Mouse (Mus musculus): ENCODE data around the gene Fcgr1.
"Not testable (repeated sequence)": the region's sequence is repeated elsewhere in the genome, so short reads cannot be mapped to it uniquely, and the experiment has no call there.

Gene Fcgr1

GRCm38 (mm10) chr3:96248141-96249033 is 45.4 kb downstream of the Fcgr1 start:
- DNase-seq (ENCODE audit: low read depth) = no peak

DNA sequence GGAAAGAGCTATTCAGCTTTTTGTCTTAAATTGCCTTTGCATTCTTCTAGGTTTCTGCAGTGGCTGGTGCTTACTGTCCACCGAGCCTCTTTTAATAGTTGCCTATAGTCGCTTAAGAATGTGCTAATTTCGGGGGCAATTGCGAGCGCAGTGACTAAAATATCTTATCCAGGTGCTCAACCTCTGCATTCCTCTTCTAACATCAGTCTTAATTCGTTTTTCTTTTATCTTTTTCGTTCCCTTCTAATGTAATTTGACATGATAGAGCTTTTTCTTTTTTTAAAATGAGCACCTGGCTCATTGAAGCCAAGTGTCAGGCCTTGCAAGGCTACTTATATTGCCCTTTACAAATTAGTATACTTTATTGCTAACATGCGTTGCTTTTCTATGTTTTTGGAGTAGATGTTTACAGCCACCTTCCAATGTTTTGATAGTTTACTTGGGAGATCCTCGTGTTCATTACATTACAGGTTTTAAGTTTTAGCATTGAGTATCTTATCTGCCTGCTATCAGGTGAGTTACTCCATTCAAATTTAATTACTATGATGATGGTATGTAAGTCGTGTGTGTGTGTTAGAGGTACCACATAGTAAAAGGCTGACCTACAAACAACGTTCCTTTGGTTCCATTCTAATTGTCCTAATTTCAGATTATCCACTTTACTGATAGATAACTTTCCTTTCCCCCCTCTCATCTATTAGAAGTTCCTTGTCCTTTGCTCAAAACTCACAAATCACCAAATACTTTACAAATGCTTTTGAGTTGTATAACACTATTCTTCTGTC is 46.2 kb downstream of the Fcgr1 start:
- DNase-seq (ENCODE audit: low read depth) = no peak

DNA sequence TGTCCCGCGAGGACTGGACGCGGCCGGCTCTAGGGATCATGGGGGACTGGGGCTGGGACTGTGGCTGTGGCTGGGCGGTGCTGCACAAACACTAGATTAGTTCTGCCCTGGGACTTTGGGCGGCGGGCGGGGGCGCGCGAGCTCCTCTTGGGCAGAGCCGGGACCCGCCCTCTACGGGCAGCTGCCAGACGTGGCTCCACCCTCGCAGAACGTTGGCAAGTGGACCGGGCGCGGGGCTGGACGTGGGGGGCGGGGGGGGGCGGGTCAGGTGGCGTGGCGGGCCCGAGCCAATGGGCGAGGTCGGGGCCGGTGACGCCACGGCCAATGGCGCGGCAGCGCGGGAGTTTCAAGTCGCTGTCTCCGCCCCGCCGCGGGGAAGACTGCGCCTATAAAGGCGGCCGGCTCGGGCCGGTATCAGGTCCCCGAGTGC is 47.3 kb downstream of the Fcgr1 start, which contains the start of gene Hist2h3c1:
Hist2h3c1 (plus strand) TSS at position 259 of the 430 bp plus-strand sequence.
- DNase-seq (ENCODE audit: low read depth) = not testable (repeated sequence)

- not testable (repeated sequence) for DNase-seq (ENCODE audit: low read depth)
Measured at GRCm38 (mm10) chr3:96246018-96246417, 47.8 kb downstream of the Fcgr1 start.

DNA sequence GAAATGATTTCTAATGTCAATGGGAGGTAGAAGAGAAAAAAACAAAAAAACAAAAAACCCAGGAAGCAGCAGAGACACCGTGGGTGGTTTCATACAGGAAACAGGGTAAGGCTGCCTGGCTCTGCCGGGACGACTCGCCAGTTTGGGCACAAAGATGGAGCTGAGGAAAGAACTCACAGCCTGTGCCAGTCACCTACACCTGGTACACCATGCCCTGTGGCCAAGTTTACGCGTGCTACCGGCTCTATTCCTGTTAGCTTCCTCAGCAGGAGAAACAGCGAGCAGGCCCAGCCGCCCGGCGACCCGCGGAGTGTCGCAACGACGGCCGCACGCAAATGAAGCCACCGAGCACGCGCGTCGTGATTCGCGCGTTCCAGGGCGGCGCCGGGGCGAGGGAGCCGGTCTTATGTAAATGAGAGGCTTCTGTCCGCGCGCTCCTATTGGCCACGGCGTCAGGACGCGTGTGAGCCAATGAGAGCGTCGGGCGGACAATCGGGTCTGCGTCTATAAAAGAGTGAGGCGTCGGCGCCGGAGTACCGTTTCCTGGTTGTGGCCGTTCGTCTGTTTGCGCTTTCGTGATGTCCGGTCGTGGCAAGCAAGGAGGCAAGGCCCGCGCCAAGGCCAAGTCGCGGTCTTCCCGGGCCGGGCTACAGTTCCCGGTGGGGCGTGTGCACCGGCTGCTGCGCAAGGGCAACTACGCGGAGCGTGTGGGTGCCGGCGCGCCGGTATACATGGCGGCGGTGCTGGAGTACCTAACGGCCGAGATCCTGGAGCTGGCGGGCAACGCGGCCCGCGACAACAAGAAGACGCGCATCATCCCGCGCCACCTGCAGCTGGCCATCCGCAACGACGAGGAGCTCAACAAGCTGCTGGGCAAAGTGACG is 48.5 kb downstream of the Fcgr1 start, which contains the start of gene Hist2h2aa1:
Hist2h2aa1 (plus strand) TSS at position 495 of the 884 bp plus-strand sequence.
- peak; percentile 86 for DNase-seq (ENCODE audit: low read depth)

DNA sequence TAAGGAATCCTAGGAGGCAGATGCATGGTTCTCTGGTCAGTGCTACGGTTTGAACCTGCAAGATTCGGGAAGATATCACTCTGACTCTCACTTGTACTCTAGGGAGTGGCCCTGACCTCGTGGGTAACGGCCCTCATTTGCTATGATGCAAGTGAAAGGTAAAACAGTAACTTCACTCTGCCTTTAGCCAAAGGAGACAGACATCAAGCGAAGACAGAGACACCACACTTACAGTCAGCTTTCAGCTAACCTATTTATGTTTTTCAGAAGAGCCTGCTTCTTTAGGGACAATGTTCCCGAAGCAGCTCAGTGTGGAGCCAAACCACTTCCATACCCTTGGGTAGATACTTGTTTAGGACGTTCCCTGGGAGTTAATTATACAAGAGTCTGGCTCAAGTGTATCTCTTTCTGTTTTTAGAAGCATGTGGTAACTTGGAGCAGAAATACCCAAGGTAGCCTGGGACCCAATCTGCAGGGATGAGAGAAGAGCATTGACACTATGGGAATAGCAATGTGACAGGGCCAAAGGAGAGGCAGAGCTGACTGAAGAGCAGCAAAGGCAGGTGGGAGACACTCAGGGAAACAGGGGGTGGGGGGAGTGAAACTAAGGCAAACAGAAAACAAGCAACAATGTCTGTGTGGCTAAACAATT is 49.7 kb downstream of the Fcgr1 start:
- DNase-seq (ENCODE audit: low read depth) = peak; percentile 11

GRCm38 (mm10) chr3:96240799-96241197 is 53.0 kb downstream of the Fcgr1 start:
- DNase-seq (ENCODE audit: low read depth) = no peak

DNA sequence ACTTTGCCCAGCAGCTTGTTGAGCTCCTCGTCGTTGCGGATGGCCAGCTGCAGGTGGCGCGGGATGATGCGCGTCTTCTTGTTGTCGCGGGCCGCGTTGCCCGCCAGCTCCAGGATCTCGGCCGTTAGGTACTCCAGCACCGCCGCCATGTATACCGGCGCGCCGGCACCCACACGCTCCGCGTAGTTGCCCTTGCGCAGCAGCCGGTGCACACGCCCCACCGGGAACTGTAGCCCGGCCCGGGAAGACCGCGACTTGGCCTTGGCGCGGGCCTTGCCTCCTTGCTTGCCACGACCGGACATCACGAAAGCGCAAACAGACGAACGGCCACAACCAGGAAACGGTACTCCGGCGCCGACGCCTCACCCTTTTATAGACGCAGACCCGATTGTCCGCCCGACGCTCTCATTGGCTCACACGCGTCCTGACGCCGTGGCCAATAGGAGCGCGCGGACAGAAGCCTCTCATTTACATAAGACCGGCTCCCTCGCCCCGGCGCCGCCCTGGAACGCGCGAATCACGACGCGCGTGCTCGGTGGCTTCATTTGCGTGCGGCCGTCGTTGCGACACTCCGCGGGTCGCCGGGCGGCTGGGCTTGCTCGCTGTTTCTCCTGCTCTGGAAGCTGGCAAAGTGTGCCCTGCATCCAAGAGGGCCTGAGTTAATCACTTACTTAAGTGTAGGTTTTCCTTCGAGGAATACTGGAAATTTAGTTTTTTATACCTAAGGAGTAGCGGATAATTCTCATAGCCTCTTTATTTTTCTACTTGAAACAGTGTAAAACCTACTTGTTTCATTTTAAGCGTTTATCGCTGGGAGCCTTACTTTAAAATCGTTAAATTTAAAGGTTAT is 53.6 kb downstream of the Fcgr1 start, which contains the start of gene Hist2h2aa2:
Hist2h2aa2 (minus strand) TSS at position 328 of the 850 bp plus-strand sequence.
- DNase-seq (ENCODE audit: low read depth) = peak; percentile 74

DNA sequence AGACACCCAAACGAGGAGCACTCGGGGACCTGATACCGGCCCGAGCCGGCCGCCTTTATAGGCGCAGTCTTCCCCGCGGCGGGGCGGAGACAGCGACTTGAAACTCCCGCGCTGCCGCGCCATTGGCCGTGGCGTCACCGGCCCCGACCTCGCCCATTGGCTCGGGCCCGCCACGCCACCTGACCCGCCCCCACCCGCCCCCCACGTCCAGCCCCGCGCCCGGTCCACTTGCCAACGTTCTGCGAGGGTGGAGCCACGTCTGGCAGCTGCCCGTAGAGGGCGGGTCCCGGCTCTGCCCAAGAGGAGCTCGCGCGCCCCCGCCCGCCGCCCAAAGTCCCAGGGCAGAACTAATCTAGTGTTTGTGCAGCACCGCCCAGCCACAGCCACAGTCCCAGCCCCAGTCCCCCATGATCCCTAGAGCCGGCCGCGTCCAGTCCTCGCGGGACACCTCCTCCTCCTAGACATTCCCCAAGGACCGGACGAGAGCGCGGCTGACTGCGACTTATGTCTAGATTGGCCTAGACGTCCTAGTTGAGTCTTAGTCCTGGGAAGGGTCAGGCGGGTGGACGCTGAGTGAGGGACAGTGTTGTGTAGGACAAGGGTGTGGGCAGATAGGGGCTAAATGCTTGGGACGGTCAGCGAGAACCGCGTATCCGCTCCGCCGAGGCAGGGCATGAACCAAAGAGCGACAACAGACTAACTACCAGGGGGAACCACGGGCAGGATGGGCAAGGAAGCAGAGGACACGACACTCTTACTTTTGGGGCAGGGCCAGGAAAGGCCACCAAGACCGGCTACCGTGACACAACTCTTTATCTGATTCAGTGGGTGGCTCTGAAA is 54.6 kb downstream of the Fcgr1 start, which contains the start of gene Hist2h3c2:
Hist2h3c2 (minus strand) TSS at position 174 of the 840 bp plus-strand sequence.
- not testable (repeated sequence) for DNase-seq (ENCODE audit: low read depth)

GRCm38 (mm10) chr3:96237904-96238511 is 55.8 kb downstream of the Fcgr1 start:
- DNase-seq (ENCODE audit: low read depth) = peak; percentile 57

DNA sequence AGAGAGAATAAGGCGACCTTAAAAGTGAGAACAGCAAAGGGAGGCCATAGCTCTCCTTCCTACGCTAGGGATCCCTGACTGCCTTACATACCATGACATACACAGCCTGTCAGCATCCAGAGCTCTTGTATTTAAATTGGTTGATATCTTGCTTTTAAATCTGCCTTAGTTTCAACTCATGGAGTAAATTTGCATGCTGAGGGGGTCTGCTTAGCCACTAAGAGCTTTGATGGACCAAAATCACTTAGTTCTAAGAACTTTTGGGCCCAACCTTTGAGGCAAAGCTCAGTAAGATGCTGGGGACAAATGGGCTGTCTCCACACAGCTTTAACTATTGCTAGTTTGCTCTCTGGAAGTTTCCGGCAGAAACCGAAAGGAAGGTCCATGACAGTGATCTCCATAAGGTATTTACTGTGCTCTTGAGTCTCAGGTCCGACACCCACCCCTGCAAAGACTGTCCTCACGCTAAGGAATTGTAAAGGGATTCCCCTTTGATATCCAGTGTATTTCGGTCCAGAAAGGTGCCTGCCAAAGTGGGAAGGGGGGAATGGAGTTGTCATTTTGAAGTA is 56.4 kb downstream of the Fcgr1 start:
- DNase-seq (ENCODE audit: low read depth) = peak; percentile 38

DNA sequence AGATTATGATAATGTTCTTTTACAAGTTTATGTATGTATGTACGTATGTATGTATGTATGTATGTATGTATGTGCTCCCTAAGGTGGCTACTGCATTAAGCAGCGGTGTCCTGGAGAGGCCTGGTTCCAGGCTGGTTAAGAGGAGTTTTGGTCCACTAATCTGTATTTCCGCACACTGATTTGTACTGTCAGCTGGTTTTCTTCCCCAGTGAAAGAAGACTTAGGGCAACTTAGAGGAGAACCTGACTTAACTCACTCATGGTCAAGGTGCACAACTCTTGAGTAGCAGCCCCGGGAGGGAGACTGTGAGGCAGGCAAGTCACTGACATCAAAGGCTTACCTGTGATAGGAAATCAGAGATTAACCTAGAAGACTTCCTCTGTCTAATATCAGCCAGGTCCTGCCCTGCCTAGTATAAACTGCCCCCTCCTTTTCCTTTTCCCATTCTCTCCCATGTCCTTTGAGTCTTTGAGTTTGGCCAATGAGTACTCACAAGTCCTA is 56.9 kb downstream of the Fcgr1 start:
- no peak for DNase-seq (ENCODE audit: low read depth)

GRCm38 (mm10) chr3:96235836-96236235 is 57.9 kb downstream of the Fcgr1 start:
- no peak for DNase-seq (ENCODE audit: low read depth)

DNA sequence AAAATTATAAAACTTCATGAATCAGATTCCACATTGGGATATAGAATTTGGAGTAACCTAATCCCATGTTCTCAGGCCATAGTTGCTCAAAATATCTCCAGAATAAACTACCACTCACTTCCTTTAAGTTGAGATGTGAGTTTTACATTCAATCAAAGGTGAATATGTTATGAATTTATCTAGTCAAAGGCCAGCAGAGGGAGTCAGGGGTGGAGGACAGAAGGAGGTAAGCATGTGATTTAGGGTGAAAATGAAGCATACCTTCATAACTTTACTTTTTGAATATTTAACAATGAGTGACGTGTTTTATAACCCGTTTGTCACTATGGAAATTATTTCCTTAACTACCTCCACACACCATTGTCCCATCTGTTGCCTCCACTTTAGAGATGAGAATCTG is 58.9 kb downstream of the Fcgr1 start:
- DNase-seq (ENCODE audit: low read depth) = no peak

Data from NIH3T3 (cell line).